Mouse (Mus musculus) left cerebral cortex, postnatal 4 days (tissue): ENCODE data around the gene Gm21818. TPM values are rescaled to one million over a fixed set of nuclear protein-coding genes. Genes with fewer than 3 reads are reported as not detected.
"Not testable (repeated sequence)": the region's sequence is repeated elsewhere in the genome, so short reads cannot be mapped to it uniquely, and the experiment has no call there.

ENCODE experiments used
- DNase-seq: peaks from one replicate; pipeline ENCODE4 v3.0.0-alpha.2; 2022
- intact Hi-C: fragments of 180-260 bp; cut with DNase I; formaldehyde crosslinking; loops from one replicate; pipeline ENCODE4 v1.15.1; 2025
- total RNA-seq, 2 experiments: library from RNA; stranded (reverse); gene quantifications; 2 replicates each; pipeline ENCODE4 v1.2.3; 2021

Gene Gm21818
- not detected for total RNA-seq

- DNase-seq, intact Hi-C loops: not testable (repeated sequence)
These were observed at the start of gene Gm21818 for GRCm38 (mm10) chr13:120172133-120172532. TSS of gene Gm21818 (plus strand) at chr13:120172433.

GRCm38 (mm10) chr13:120139946-120140345 lies 32.3 kb upstream of the Gm21818 start, which contains the start of gene Gm20767:
TSS of gene Gm20767 (plus strand) at chr13:120140246.
- intact Hi-C loops, DNase-seq: not testable (repeated sequence)

GRCm38 (mm10) chr13:120142348-120142747 lies 29.9 kb upstream of the Gm21818 start:
- intact Hi-C loops, DNase-seq: not testable (repeated sequence)

GRCm38 (mm10) chr13:120149660-120150407 lies 22.4 kb upstream of the Gm21818 start:
- DNase-seq, intact Hi-C loops: not testable (repeated sequence)

- intact Hi-C loops, DNase-seq: not testable (repeated sequence)
These were observed 21.6 kb upstream of the Gm21818 start for GRCm38 (mm10) chr13:120150589-120150988.

- intact Hi-C loops, DNase-seq: not testable (repeated sequence)
These were observed 3.9 kb upstream of the Gm21818 start for GRCm38 (mm10) chr13:120168301-120168700.

- intact Hi-C loops: not testable (repeated sequence)
These were observed 24.1 kb downstream of the Gm21818 start for GRCm38 (mm10) chr13:120196189-120196821.

GRCm38 (mm10) chr13:120215847-120216246 lies 43.6 kb downstream of the Gm21818 start, which contains the start of gene Gm21762:
TSS of gene Gm21762 (minus strand) at chr13:120215947.
- DNase-seq, intact Hi-C loops: not testable (repeated sequence)

More at GRCm38 (mm10) chr13:120196189-120196821, 24.1 kb downstream of the Gm21818 start:
- DNase-seq: not testable (repeated sequence)

GRCm38 (mm10) chr13:120220922-120221321 lies 48.7 kb downstream of the Gm21818 start:
- DNase-seq, intact Hi-C loops: not testable (repeated sequence)

GRCm38 (mm10) chr13:120223012-120223659 lies 50.9 kb downstream of the Gm21818 start:
- DNase-seq, intact Hi-C loops: not testable (repeated sequence)

Other genes starting within 250 kb of the Gm21818 start
- not detected for gene Gm21761, start 243.2 kb upstream of the Gm21818 start, total RNA-seq
- not detected for gene B020031M17Rik, start 221.6 kb upstream of the Gm21818 start, total RNA-seq
- gene Gm36079, start 145.4 kb upstream of the Gm21818 start, total RNA-seq: not detected
- not detected for gene Gm21188, start 120.2 kb upstream of the Gm21818 start, total RNA-seq
- not detected for gene Gm20767, start 32.2 kb upstream of the Gm21818 start, total RNA-seq
- gene Gm21762, start 43.5 kb downstream of the Gm21818 start, total RNA-seq: not detected
- not detected for gene Gm21731, start 66.7 kb downstream of the Gm21818 start, total RNA-seq
- not detected for gene AF067061, start 90.7 kb downstream of the Gm21818 start, total RNA-seq
- not detected for gene BC147527, start 128.0 kb downstream of the Gm21818 start, total RNA-seq
- not detected for gene Tcstv3, start 144.4 kb downstream of the Gm21818 start, total RNA-seq